Mouse (Mus musculus) neural tube, embryonic 12.5 days (tissue): Measurements from ENCODE around the gene Omd. TPM values are rescaled to one million over a fixed set of nuclear protein-coding genes. Genes with fewer than 3 reads are reported as not detected.
"Not testable (repeated sequence)": the region's sequence is repeated elsewhere in the genome, so short reads cannot be mapped to it uniquely, and the experiment has no call there.

Experiments
- ATAC-seq: fragments of 200-750 bp; cut with Nextera tagmentation; 2 replicates; pipeline ENCODE4 v1.8.0; 2017; ENCODE audit warnings: low read depth, mild to moderate bottlenecking, moderate TSS enrichment, moderate library complexity; ENCODE audit not compliant: low FRiP score
- H3K27ac ChIP-seq: fragments of 300-500 bp; sonication (generic); 2 replicates; pipeline ENCODE4 v1.5.1; 2016
- H3K27me3 ChIP-seq: fragments of 300-500 bp; sonication (generic); replicated peaks from 2 replicates; pipeline ENCODE4 v1.6.1; 2016; ENCODE audit warnings: mild to moderate bottlenecking
- H3K36me3 ChIP-seq: fragments of 300-500 bp; sonication (generic); 2 replicates; pipeline ENCODE4 v1.6.1; 2016; ENCODE audit warnings: mild to moderate bottlenecking
- H3K4me1 ChIP-seq: fragments of 300-500 bp; sonication (generic); 2 replicates; pipeline ENCODE4 v1.6.1; 2016
- H3K4me2 ChIP-seq: fragments of 300-500 bp; sonication (generic); replicated peaks from 2 replicates; pipeline ENCODE4 v1.6.1; 2016; ENCODE audit warnings: mild to moderate bottlenecking
- H3K4me3 ChIP-seq: fragments of 300-500 bp; sonication (generic); 2 replicates; pipeline ENCODE4 v1.5.1; 2016
- H3K9ac ChIP-seq: fragments of 300-500 bp; sonication (generic); 2 replicates; pipeline ENCODE4 v1.6.1; 2016; ENCODE audit warnings: mild to moderate bottlenecking
- H3K9me3 ChIP-seq: fragments of 300-500 bp; sonication (generic); 2 replicates; pipeline ENCODE4 v1.6.1; 2016; ENCODE audit warnings: mild to moderate bottlenecking
- WGBS: fragments of 180-500 bp; shearing (Covaris S2); methylation state at CpG from one replicate; pipeline ENCODE4 v1.1.7; 2016; 5-methylcytosine and 5-hydroxymethylcytosine counted together
- polyA plus RNA-seq: library from polyadenylated mRNA; unstranded; fragments of >200 nt; fragmentation: Nextera tagmentation; extraction: Ambion mirVana; gene quantifications from 2 replicates; pipeline ENCODE4 v1.2.1, GENCODE M21; 2016

Omd gene
- polyA plus RNA-seq, 1 experiment from 2014 or later: 0.35 TPM

DNA sequence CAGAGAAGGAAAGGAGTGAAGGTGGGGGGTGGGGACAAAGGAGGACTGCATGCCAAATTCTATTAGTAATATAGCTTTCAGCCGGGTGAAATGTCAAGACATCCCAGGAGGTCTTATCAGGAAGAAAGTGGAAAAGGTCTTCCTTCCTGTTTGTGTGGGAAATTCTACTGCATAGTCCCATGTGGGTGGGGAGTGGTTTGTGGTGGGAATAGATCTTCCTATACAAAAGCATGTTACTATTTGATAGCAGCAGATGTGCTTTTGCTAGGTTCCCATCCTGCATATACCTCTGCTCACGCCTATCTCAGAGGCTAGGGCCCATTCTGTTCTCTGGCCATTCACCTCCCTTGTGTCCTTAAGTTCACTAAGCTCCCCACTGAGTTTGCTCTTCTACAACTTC, 21.4 kb upstream of the Omd start:
- whole genome bisulfite sequencing: 57% methylated on average over 2 of the region's 2 CpGs
- no peak overlapping the region for H3K4me3 ChIP-seq
- ATAC-seq: no peak
- no peaks in the 10 kb centered on the region for H3K36me3 ChIP-seq
- no peak overlapping the region for H3K27ac ChIP-seq
- no peak overlapping the region for H3K4me2 ChIP-seq
- no peaks in the 10 kb centered on the region for H3K27me3 ChIP-seq
- H3K9ac ChIP-seq: no peak overlapping the region
- no peaks in the 10 kb centered on the region for H3K9me3 ChIP-seq
- no peaks in the 10 kb centered on the region for H3K4me1 ChIP-seq

GRCm38 (mm10) chr13:49564347-49564746, 17.9 kb upstream of the Omd start:
- 96% methylated on average over 1 of the region's 1 CpGs for WGBS
- Histone ChIP-seq H3K27ac (no peak overlapping the region), H3K9ac (no peak overlapping the region), H3K4me3 (no peak overlapping the region), H3K27me3 (no peaks in the 10 kb centered on the region), H3K36me3 (no peaks in the 10 kb centered on the region), H3K4me1 (no peaks in the 10 kb centered on the region), H3K9me3 (no peaks in the 10 kb centered on the region), H3K4me2 (no peak overlapping the region)
- no peak for ATAC-seq

DNA sequence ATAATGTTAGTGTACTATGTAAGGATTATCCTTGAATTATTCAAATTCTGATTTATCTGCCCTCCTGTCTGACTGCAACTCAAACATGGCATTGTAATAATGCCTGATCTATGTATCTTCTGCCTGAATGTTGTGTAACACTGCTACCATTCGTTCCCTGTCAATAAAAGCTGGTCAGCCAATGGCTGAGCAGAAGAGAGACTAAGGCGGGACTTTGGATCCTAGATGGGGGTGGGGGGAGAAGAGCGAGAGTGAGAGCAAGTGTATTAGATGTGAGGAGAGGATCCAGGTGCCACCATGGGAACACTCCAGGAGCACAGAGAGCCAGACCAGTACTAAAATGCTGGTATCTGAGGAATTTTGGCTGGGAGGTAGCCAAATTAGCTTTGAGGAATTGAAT, 11.9 kb upstream of the Omd start:
- Histone ChIP-seq H3K4me3 (no peak overlapping the region), H3K27me3 (no peaks in the 10 kb centered on the region), H3K27ac (no peak overlapping the region), H3K9me3 (no peaks in the 10 kb centered on the region), H3K36me3 (no peaks in the 10 kb centered on the region), H3K9ac (no peak overlapping the region), H3K4me2 (no peak overlapping the region), H3K4me1 (no peaks in the 10 kb centered on the region)
- 73% methylated on average over 3 of the region's 3 CpGs for WGBS
- no peak for ATAC-seq

- Histone ChIP-seq H3K9me3 (no peaks in the 10 kb centered on the region), H3K4me1 (no peaks in the 10 kb centered on the region), H3K4me2 (no peak overlapping the region), H3K27ac (no peak overlapping the region), H3K4me3 (no peak overlapping the region), H3K9ac (no peak overlapping the region), H3K27me3 (no peaks in the 10 kb centered on the region), H3K36me3 (no peaks in the 10 kb centered on the region)
- WGBS: 88% methylated on average over 2 of the region's 2 CpGs
- ATAC-seq: no peak
These were observed 10.8 kb upstream of the Omd start for GRCm38 (mm10) chr13:49571418-49571817.

DNA sequence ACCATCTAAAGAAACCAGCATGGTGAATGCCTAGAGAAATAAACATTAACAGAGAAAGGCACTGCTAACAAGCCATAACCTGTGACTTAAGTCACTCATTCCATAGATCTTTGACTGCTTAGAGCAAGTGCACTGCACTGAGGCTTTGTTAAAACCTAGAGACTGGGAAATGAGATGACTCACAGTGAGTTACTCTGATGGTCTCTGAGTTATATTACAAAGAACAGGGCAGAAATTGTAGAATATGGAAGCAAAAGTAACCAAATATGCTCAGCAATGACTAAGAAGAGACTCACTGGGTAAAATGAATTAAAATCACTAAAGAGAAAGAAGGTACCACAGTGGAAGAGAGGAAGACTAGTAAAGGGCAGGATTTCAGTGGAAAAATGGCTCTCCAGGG, 1.6 kb downstream of the Omd start:
- Histone ChIP-seq H3K4me1 (no peaks in the 10 kb centered on the region), H3K27me3 (no peaks in the 10 kb centered on the region), H3K36me3 (no peaks in the 10 kb centered on the region), H3K4me2 (no peak overlapping the region), H3K9ac (no peak overlapping the region), H3K4me3 (no peak overlapping the region), H3K27ac (no peak overlapping the region), H3K9me3 (no peaks in the 10 kb centered on the region)
- ATAC-seq: no peak

- Histone ChIP-seq H3K4me2 (no peak overlapping the region), H3K4me3 (no peak overlapping the region), H3K4me1 (no peaks in the 10 kb centered on the region), H3K27me3 (no peaks in the 10 kb centered on the region), H3K9ac (no peak overlapping the region), H3K27ac (no peak overlapping the region), H3K9me3 (no peaks in the 10 kb centered on the region), H3K36me3 (no peaks in the 10 kb centered on the region)
- WGBS: 86% methylated on average over 8 of the region's 8 CpGs
- no peak for ATAC-seq
These were observed 2.2 kb downstream of the Omd start for GRCm38 (mm10) chr13:49584307-49585005.

DNA sequence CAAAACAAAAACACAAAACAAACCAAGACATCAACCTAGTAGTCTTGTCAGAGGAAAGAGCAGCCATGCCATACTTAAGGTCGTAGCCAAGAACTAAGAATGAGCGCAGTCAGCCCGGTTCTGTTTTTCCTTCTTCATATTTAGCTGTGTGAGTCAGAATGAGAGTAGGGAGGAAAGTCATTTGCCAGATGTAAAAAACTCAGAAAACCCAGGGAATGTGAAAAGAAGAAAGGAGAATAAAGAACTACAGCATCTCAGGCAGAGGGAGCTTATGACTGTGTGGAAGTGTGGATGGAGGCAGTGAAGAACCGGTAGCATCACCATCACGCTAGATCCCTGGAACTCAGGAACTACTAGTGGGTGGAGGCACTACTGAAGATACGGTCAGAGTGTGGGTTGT, 3.8 kb downstream of the Omd start:
- Histone ChIP-seq H3K27ac (no peak overlapping the region), H3K4me1 (no peaks in the 10 kb centered on the region), H3K4me2 (no peak overlapping the region), H3K4me3 (no peak overlapping the region), H3K36me3 (no peaks in the 10 kb centered on the region), H3K9me3 (no peaks in the 10 kb centered on the region), H3K9ac (no peak overlapping the region), H3K27me3 (no peaks in the 10 kb centered on the region)
- WGBS: 97% methylated on average over 6 of the region's 6 CpGs
- ATAC-seq: no peak

DNA sequence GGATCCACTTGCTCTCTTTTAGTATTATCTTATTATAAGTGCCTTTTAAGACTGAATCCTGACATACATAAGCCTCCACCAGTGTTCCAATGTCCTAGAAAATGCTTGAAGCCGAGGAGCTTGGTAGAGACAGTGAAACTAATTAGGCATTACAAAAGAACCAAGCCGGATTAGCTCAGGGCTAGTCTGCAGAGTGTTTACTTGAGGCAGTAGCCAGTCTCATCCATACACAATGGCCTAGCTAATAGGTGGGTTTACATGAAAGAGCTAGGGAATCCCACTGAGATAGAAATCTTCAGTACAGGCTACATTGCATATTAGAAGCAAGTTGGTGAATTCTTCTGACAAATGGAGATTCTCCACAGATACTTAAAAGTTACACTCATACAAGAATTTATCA, 20.3 kb downstream of the Omd start:
- WGBS: 71% methylated on average over 2 of the region's 2 CpGs
- H3K36me3 ChIP-seq, H3K27ac ChIP-seq, H3K9me3 ChIP-seq, H3K4me3 ChIP-seq, H3K9ac ChIP-seq, H3K27me3 ChIP-seq, ATAC-seq, H3K4me2 ChIP-seq, H3K4me1 ChIP-seq: not testable (repeated sequence)

DNA sequence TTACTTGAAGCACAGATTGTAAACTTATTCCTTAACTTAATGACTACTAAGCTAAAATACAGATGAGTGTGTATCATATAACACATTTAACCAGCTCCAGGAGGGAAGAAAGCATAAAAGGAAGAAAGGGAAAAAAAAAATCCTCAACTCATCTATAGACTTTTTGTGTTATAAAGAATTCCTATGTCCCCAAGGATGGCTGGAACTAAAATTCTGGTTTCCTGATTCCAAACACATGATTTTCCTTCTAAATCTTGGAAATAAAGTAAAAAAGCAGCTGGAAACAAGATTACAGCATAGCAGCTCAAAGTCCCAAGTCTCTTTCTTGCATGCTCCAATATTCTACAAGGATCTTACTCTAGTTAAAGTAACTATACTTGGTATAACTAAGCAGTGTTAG, 21.3 kb downstream of the Omd start:
- no peak overlapping the region for H3K4me2 ChIP-seq
- ATAC-seq: no peak
- no peak overlapping the region for H3K4me3 ChIP-seq
- no peak overlapping the region for H3K27ac ChIP-seq
- H3K36me3 ChIP-seq: no peaks in the 10 kb centered on the region
- H3K9me3 ChIP-seq: no peaks in the 10 kb centered on the region
- H3K9ac ChIP-seq: no peak overlapping the region
- no peaks in the 10 kb centered on the region for H3K27me3 ChIP-seq
- H3K4me1 ChIP-seq: no peaks in the 10 kb centered on the region

- no peaks in the 10 kb centered on the region for H3K4me1 ChIP-seq
- H3K27ac ChIP-seq: no peak within 1 kb of the TSS
- no peak within 1 kb of the TSS for H3K4me2 ChIP-seq
- no peak within 1 kb of the TSS for H3K4me3 ChIP-seq
- no peaks in the 10 kb centered on the region for H3K36me3 ChIP-seq
- H3K9me3 ChIP-seq: no peaks in the 10 kb centered on the region
- no peaks in the 10 kb centered on the region for H3K27me3 ChIP-seq
- no peak within 1 kb of the TSS for H3K9ac ChIP-seq
- ATAC-seq: no peak
- 89% methylated on average over 4 of the region's 4 CpGs for WGBS
These were observed 25.5 kb downstream of the Omd start, which contains the start of gene Ogn for GRCm38 (mm10) chr13:49607714-49608113. Gene Ogn (plus strand): TSS chr13:49608046.

DNA sequence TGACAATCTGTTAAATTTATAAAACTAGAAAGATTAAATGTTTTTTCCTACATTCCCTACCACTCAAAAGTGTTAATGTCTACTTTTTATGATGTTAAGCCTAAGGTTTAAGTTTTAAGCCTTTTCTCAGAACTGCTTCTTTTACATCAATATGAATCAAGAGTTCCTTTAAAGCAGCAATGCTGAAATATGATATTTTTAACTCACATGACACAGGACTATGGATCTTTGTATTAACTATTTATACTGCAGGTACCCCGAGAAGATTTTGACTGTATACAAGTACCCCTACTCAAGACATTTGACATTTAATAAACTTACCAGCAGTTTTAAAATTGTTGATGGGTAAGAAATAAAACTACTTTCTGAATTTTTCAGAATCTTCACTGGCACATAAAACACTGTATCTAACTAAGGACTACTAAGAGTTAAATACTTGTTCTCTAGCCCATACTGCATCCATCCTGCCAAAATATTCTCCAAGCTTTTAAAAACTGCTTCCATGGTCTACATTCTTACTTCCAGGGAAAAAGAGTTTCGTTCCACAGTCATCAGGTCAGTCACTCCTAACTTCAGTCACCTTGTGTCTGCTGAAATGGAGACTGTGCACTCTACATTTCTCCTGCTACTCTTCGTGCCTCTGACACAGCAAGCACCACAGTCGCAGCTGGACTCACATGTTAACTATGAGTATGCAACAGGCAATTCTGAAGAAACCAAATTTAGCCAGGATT, 26.5 kb downstream of the Omd start:
- H3K4me1 ChIP-seq: no peaks in the 10 kb centered on the region
- H3K27ac ChIP-seq: no peak overlapping the region
- no peaks in the 10 kb centered on the region for H3K36me3 ChIP-seq
- 80% methylated on average over 4 of the region's 4 CpGs for WGBS
- no peak for ATAC-seq
- H3K4me3 ChIP-seq: no peak overlapping the region
- H3K4me2 ChIP-seq: no peak overlapping the region
- H3K27me3 ChIP-seq: no peaks in the 10 kb centered on the region
- no peak overlapping the region for H3K9ac ChIP-seq
- no peaks in the 10 kb centered on the region for H3K9me3 ChIP-seq

DNA sequence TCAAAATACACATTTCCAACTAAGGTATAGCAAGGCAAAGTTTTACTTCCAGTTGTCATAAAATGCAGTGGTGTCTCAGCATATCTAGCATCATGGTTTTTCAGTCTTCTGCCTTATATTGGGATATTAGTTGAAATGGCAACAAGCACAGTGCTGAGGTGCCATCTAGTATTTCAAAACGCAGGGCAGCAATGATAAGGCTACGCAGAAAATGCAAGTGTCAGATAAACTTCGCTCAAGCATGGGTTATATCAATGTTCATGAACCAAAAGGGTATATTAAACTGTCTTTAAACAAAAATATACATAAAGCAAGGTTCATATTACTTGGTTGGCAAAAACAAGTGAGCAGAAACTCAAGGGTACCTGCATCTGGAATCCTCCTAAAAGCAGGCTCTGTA, 34.8 kb downstream of the Omd start:
- H3K4me2 ChIP-seq: no peak overlapping the region
- H3K27me3 ChIP-seq: no peaks in the 10 kb centered on the region
- no peaks in the 10 kb centered on the region for H3K36me3 ChIP-seq
- no peak overlapping the region for H3K9ac ChIP-seq
- H3K27ac ChIP-seq: no peak overlapping the region
- WGBS: 91% methylated on average over 3 of the region's 3 CpGs
- no peak for ATAC-seq
- H3K4me3 ChIP-seq: no peak overlapping the region
- H3K4me1 ChIP-seq: no peaks in the 10 kb centered on the region
- H3K9me3 ChIP-seq: no peaks in the 10 kb centered on the region

DNA sequence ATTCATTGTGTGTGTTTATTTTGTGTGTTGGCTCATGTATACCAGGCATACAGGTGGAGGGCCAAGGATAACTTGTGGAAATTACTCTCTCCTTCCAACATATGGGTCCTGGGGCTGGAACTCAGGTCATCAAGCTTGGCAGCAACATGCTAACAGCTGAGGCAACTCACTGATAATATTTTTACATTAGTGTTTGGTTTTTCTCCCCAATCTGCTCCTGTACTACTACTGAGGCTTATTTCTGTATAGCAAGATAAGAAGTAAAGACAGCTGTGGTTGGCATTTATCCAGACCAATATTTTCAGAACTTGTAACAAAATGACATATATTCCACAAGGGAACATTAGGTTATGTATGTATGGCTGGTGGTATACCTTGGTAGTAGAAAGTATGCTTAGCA, 36.1 kb downstream of the Omd start:
- H3K36me3 ChIP-seq: no peaks in the 10 kb centered on the region
- no peak overlapping the region for H3K4me3 ChIP-seq
- H3K4me2 ChIP-seq: no peak overlapping the region
- no peaks in the 10 kb centered on the region for H3K27me3 ChIP-seq
- ATAC-seq: no peak
- no peak overlapping the region for H3K9ac ChIP-seq
- no peak overlapping the region for H3K27ac ChIP-seq
- no peaks in the 10 kb centered on the region for H3K9me3 ChIP-seq
- no peaks in the 10 kb centered on the region for H3K4me1 ChIP-seq
